Mouse (Mus musculus) MEL (cell line): Measurements from ENCODE around the gene Gm5741. TPM values are rescaled to one million over a fixed set of nuclear protein-coding genes. Genes with fewer than 3 reads are reported as not detected.
A peak's percentile ranks its signal among the peaks of the same experiment; 100 is the strongest.

Source experiments
- DNase-seq: peaks from one replicate; pipeline ENCODE4 v3.0.0; 2011; ENCODE audit warnings: low read depth, low spot score
- H3K27ac ChIP-seq: 2 replicates; pipeline ENCODE4 v1.5.1; 2012; ENCODE audit warnings: low read depth, mild to moderate bottlenecking, control low read depth, low read length, moderate library complexity; ENCODE audit not compliant: control insufficient read depth
- H3K27me3 ChIP-seq, 2 experiments: fragments of 150-350 bp in 1 of 2; sonication (generic) in 1 of 2; 2 replicates each; pipeline ENCODE4 v1.6.1; 2012; ENCODE audit warnings: low read length in 2 of 2, mild to moderate bottlenecking in 2 of 2, improper control_type of control experiment in 1 of 2, moderate library complexity in 1 of 2; ENCODE audit not compliant: insufficient read depth in 2 of 2, control insufficient read depth in 1 of 2
- H3K36me3 ChIP-seq, 2 experiments: 2 replicates each; pipeline ENCODE4 v1.6.1; 2012 to 2014; ENCODE audit warnings: low read length in 2 of 2, improper control_type of control experiment in 1 of 2, inconsistent platforms in 1 of 2, mild to moderate bottlenecking in 1 of 2; ENCODE audit not compliant: insufficient read depth in 2 of 2, control insufficient read depth in 1 of 2
- H3K4me1 ChIP-seq, 2 experiments: fragments of 150-350 bp in 1 of 2; sonication (generic) in 1 of 2; 2 replicates each; pipeline ENCODE4 v1.6.1; 2012; ENCODE audit warnings: low read length in 2 of 2, improper control_type of control experiment in 1 of 2, mild to moderate bottlenecking in 1 of 2; ENCODE audit not compliant: insufficient read depth in 2 of 2, control insufficient read depth in 1 of 2
- H3K4me3 ChIP-seq, 2 experiments: fragments of 150-350 bp in 1 of 2; sonication (generic) in 1 of 2; 2 replicates each; pipeline ENCODE4 v1.5.1; 2012; ENCODE audit warnings: low read depth in 2 of 2, low read length in 2 of 2, mild to moderate bottlenecking in 2 of 2, moderate library complexity in 2 of 2, control low read depth in 1 of 2, improper control_type of control experiment in 1 of 2; ENCODE audit not compliant: control insufficient read depth in 1 of 2, insufficient read depth in 1 of 2
- H3K79me2 ChIP-seq: 2 replicates; pipeline ENCODE4 v1.6.1; 2012; ENCODE audit warnings: mild to moderate bottlenecking, low read length, moderate library complexity; ENCODE audit not compliant: control insufficient read depth, poor library complexity, insufficient read depth
- H3K9ac ChIP-seq: 2 replicates; pipeline ENCODE4 v1.6.1; 2012; ENCODE audit warnings: low read depth, mild to moderate bottlenecking, control low read depth, low read length, moderate library complexity; ENCODE audit not compliant: control insufficient read depth, poor library complexity, severe bottlenecking
- H3K9me3 ChIP-seq: fragments of 150-350 bp; sonication (generic); replicated peaks from 2 replicates; pipeline ENCODE4 v1.6.1; 2012; ENCODE audit warnings: mild to moderate bottlenecking, low read length, improper control_type of control experiment, moderate library complexity; ENCODE audit not compliant: insufficient read depth
- CTCF ChIP-seq, 3 experiments: IDR thresholded peaks in 2 of 3; conservative IDR thresholded peaks in 1 of 3; 2 replicates each; pipeline ENCODE4 v1.5.1; 2011 to 2012; ENCODE audit warnings: low read length in 3 of 3, low read depth in 2 of 3, mild to moderate bottlenecking in 2 of 3, improper control_type of control experiment in 1 of 3, inconsistent platforms in 1 of 3, mixed read lengths in 1 of 3, moderate library complexity in 1 of 3; ENCODE audit not compliant: control insufficient read depth in 1 of 3, insufficient read depth in 1 of 3, poor library complexity in 1 of 3, severe bottlenecking in 1 of 3
- E2F4 ChIP-seq: IDR thresholded peaks from 2 replicates; pipeline ENCODE4 v1.6.1; 2011; ENCODE audit warnings: low read depth, low read length, improper control_type of control experiment, borderline replicate concordance
- ELF1 ChIP-seq: IDR thresholded peaks from 2 replicates; pipeline ENCODE4 v1.6.1; 2014; ENCODE audit warnings: low read depth, mild to moderate bottlenecking, inconsistent platforms, low read length, improper control_type of control experiment, moderate library complexity
- GABPA ChIP-seq: IDR thresholded peaks from 2 replicates; pipeline ENCODE4 v1.6.1; 2012; ENCODE audit warnings: low read depth, mild to moderate bottlenecking, inconsistent platforms, low read length, improper control_type of control experiment, moderate library complexity
- JUND ChIP-seq: IDR thresholded peaks from 2 replicates; pipeline ENCODE4 v1.6.1; 2011; ENCODE audit warnings: low read depth, mild to moderate bottlenecking, improper control_type of control experiment, low read length
- MXI1 ChIP-seq: IDR thresholded peaks from 2 replicates; pipeline ENCODE4 v1.6.1; 2011; ENCODE audit warnings: mild to moderate bottlenecking, low read depth, low read length, improper control_type of control experiment
- MYC ChIP-seq: IDR thresholded peaks from 2 replicates; pipeline ENCODE4 v1.6.1; 2011; ENCODE audit warnings: low read depth, mild to moderate bottlenecking, low read length, improper control_type of control experiment, moderate library complexity
- NELFE ChIP-seq: IDR thresholded peaks from 2 replicates; pipeline ENCODE4 v1.6.1; 2011; ENCODE audit warnings: low read depth, low read length, improper control_type of control experiment
- POLR2A ChIP-seq, 2 experiments: IDR thresholded peaks; 2 replicates each; pipeline ENCODE4 v1.6.1; 2011 to 2012; ENCODE audit warnings: low read length in 2 of 2, mild to moderate bottlenecking in 2 of 2, control low read depth in 1 of 2, improper control_type of control experiment in 1 of 2, low read depth in 1 of 2, moderate library complexity in 1 of 2; ENCODE audit not compliant: control insufficient read depth in 1 of 2, insufficient read depth in 1 of 2, poor library complexity in 1 of 2
- POLR2AphosphoS5 ChIP-seq: IDR thresholded peaks from 2 replicates; pipeline ENCODE4 v1.6.1; 2012; ENCODE audit warnings: low read depth, borderline replicate concordance, mild to moderate bottlenecking, inconsistent platforms, low read length, moderate library complexity, mixed read lengths
- UBTF ChIP-seq: IDR thresholded peaks from 2 replicates; pipeline ENCODE4 v1.6.1; 2012; ENCODE audit warnings: low read depth, mild to moderate bottlenecking, inconsistent platforms, low read length, improper control_type of control experiment, moderate library complexity, borderline replicate concordance; ENCODE audit not compliant: insufficient read depth
- USF2 ChIP-seq, 2 experiments: IDR thresholded peaks; 2 replicates each; pipeline ENCODE4 v1.6.1; 2011 to 2012; ENCODE audit warnings: improper control_type of control experiment in 2 of 2, low read length in 2 of 2, borderline replicate concordance in 1 of 2, inconsistent platforms in 1 of 2, low read depth in 1 of 2, mild to moderate bottlenecking in 1 of 2; ENCODE audit not compliant: insufficient read depth in 1 of 2
- ZKSCAN1 ChIP-seq: IDR thresholded peaks from 2 replicates; pipeline ENCODE4 v1.6.1; 2012; ENCODE audit warnings: low read depth, mild to moderate bottlenecking, inconsistent platforms, low read length, improper control_type of control experiment, moderate library complexity
- polyA plus RNA-seq, 2 experiments: library from polyadenylated mRNA; stranded (reverse) in 1 of 2; unstranded in 1 of 2; fragments of >175 nt in 1 of 2; fragments of >200 nt in 1 of 2; gene quantifications; 2 replicates each; pipeline versions ENCODE4 v1.2.1 to v1.2.4; 2012; ENCODE audit warnings: low replicate concordance in 2 of 2, low read depth in 1 of 2; ENCODE audit not compliant: insufficient read length in 2 of 2, insufficient read depth in 1 of 2, missing spikeins in 1 of 2
- total RNA-seq: library from RNA; depleted of rRNA; stranded (reverse); fragments of 300-350 nt; gene quantifications from 2 replicates; pipeline ENCODE4 v1.2.3, GENCODE M21; 2012; rRNA removed

Gene Gm5741
- total and polyA plus RNA-seq, 3 experiments: 1.0 TPM; not detected in 2

DNA sequence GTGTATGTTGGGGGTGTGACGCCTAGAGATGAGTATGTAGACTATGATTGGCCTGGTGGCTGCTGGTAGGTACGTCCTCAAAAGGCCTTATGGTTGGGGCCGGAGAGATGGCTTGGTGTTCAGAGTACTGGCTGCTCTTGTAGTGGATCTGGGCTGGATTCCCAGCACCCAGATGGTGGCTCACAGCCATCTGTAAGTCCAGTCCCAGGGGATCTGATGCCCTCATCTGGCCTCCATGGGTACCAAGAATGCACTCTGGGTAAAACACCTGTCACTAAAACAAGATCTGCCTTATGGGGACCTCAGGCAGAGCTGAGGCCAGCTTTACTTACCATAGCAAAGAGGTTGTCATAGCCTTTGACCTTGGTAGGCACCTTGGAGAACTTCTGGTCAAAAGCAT lies 43.9 kb downstream of the Gm5741 start:
- DNase-seq: no peak
- Histone ChIP-seq H3K79me2 (peaks cover 40% of the 10 kb centered on the region), H3K4me1 (peaks cover 9 to 14% of the 10 kb centered on the region in 2 experiments; a peak in 3 of 4 replicates), H3K36me3 (peaks cover 0 to 12% of the 10 kb centered on the region in 2 experiments; a peak in 3 of 4 replicates), H3K9ac (peak overlapping the region; percentile 90), H3K9me3 (no peaks in the 10 kb centered on the region), H3K27ac (no peak overlapping the region), H3K27me3 (no peaks in the 10 kb centered on the region), H3K4me3 (peak overlapping the region in 1 of 2 experiments; percentile 91; a peak in 2 of 4 replicates)
- TF ChIP-seq ZKSCAN1 (no peak), JUND (no peak), E2F4 (no peak), POLR2AphosphoS5 (no peak), GABPA (no peak), ELF1 (no peak), POLR2A (IDR thresholded peaks at IDR 0.05; ENCODE audit: control insufficient read depth in 1 of 2, insufficient read depth in 1 of 2, low read depth in 1 of 2, low read length in 2 of 2, poor library complexity in 1 of 2) (no peak), MXI1 (no peak), UBTF (no peak), USF2 (IDR thresholded peaks at IDR 0.05; ENCODE audit: borderline replicate concordance in 1 of 2, insufficient read depth in 1 of 2, low read depth in 1 of 2, low read length in 2 of 2) (no peak), CTCF (IDR thresholded peaks at IDR 0.05 in 2 of 3, conservative IDR thresholded peaks at IDR 0.05 in 1 of 3; ENCODE audit: control insufficient read depth in 1 of 3, insufficient read depth in 1 of 3, low read depth in 2 of 3, low read length in 3 of 3, poor library complexity in 1 of 3, severe bottlenecking in 1 of 3) (no peak), MYC (no peak)

DNA sequence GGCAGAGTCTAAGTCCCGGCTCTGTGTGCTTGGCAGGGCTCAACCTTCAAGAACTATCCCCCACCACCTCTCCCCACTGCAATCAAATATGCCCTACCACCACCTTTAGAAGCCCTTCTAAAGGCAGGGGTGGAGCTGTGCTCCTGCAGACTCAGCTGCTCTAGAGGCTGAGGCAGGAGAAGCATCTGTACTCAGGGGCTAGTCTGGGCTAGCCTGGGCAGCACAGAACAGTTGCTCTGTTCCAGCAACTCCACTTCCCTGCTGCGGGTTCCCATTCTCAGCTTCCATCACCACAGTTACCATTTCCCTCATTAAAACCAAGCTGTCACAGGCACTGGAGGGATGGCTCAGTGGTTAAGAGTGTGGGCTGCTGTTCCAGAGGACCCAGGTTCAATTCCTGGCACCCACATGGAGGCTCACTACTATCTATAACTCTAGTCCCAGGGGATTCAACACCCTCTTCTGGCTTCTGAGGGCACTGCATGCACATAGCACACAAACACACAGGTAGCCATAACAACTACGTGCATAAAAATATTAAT lies 46.2 kb downstream of the Gm5741 start:
- H3K27me3 ChIP-seq: no peaks in the 10 kb centered on the region
- H3K9ac ChIP-seq: no peak overlapping the region
- no peak overlapping the region for H3K27ac ChIP-seq
- no peaks in the 10 kb centered on the region for H3K9me3 ChIP-seq
- no peak overlapping the region for H3K4me3 ChIP-seq
- TF ChIP-seq NELFE (no peak), CTCF (IDR thresholded peaks at IDR 0.05 in 2 of 3, conservative IDR thresholded peaks at IDR 0.05 in 1 of 3; ENCODE audit: control insufficient read depth in 1 of 3, insufficient read depth in 1 of 3, low read depth in 2 of 3, low read length in 3 of 3, poor library complexity in 1 of 3, severe bottlenecking in 1 of 3) (peak in 2 of 3 experiments; percentile 6 to 15; a peak in 1 of 6 replicates), ZKSCAN1 (no peak)
- H3K79me2 ChIP-seq: peaks cover 18% of the 10 kb centered on the region
- DNase-seq: no peak
- peaks cover 0 to 5% of the 10 kb centered on the region in 2 experiments; a peak in 2 of 4 replicates for H3K36me3 ChIP-seq
- H3K4me1 ChIP-seq: peaks cover 3 to 5% of the 10 kb centered on the region in 2 experiments; a peak in 3 of 4 replicates

Other genes starting within 250 kb of the Gm5741 start
- gene Dand5, start 245.2 kb downstream of the Gm5741 start, total RNA-seq: 1.4 and 1.7 TPM in 2 replicates
- gene Dand5, start 245.2 kb downstream of the Gm5741 start, polyA plus RNA-seq: 1 to 10 TPM in 1 of 2 experiments, not detected in 1; 2.2 TPM
- gene Gadd45gip1, start 236.5 kb downstream of the Gm5741 start, total RNA-seq: 47.5 and 51.8 TPM in 2 replicates
- gene Gadd45gip1, start 236.5 kb downstream of the Gm5741 start, polyA plus RNA-seq: 10 to 100 TPM in 1 of 2 experiments, not detected in 1; 62.9 TPM
- gene Rad23a, start 227.3 kb downstream of the Gm5741 start, total RNA-seq: 62.6 and 66.7 TPM in 2 replicates
- gene Rad23a, start 227.3 kb downstream of the Gm5741 start, polyA plus RNA-seq: 100 to 1,000 TPM in 1 of 2 experiments, not detected in 1; 155 TPM
- gene Calr, start 221.0 kb downstream of the Gm5741 start, total RNA-seq: 550 and 567 TPM in 2 replicates
- 1,000 to 10,000 TPM in 1 of 2 experiments, not detected in 1; 1,110 TPM for gene Calr, start 221.0 kb downstream of the Gm5741 start, polyA plus RNA-seq
- 205 and 245 TPM in 2 replicates for gene Farsa, start 211.0 kb downstream of the Gm5741 start, total RNA-seq
- gene Farsa, start 211.0 kb downstream of the Gm5741 start, polyA plus RNA-seq: 100 to 1,000 TPM; 152 to 295 TPM
- 60.6 and 75.5 TPM in 2 replicates for gene Syce2, start 195.9 kb downstream of the Gm5741 start, total RNA-seq
- gene Syce2, start 195.9 kb downstream of the Gm5741 start, polyA plus RNA-seq: 100 to 1,000 TPM in 1 of 2 experiments, not detected in 1; 115 TPM
- 9.7 and 10.7 TPM in 2 replicates for gene Gcdh, start 174.1 kb downstream of the Gm5741 start, total RNA-seq
- gene Gcdh, start 174.1 kb downstream of the Gm5741 start, polyA plus RNA-seq: 10 to 100 TPM in 1 of 2 experiments, not detected in 1; 17.3 TPM
- 178 and 234 TPM in 2 replicates for gene Klf1, start 166.1 kb downstream of the Gm5741 start, total RNA-seq
- gene Klf1, start 166.1 kb downstream of the Gm5741 start, polyA plus RNA-seq: 100 to 1,000 TPM in 1 of 2 experiments, not detected in 1; 262 TPM
- gene Dnase2a, start 159.4 kb downstream of the Gm5741 start, total RNA-seq: 53.7 and 62.3 TPM in 2 replicates
- gene Dnase2a, start 159.4 kb downstream of the Gm5741 start, polyA plus RNA-seq: 10 to 100 TPM in 1 of 2 experiments, not detected in 1; 83.4 TPM
- gene Mast1, start 130.6 kb downstream of the Gm5741 start, total RNA-seq: 0.49 and 0.77 TPM in 2 replicates
- 1 to 10 TPM in 1 of 2 experiments, not detected in 1; 4.5 TPM for gene Mast1, start 130.6 kb downstream of the Gm5741 start, polyA plus RNA-seq
- 0.08 TPM in 1 of 2 replicates, not detected in the other for gene Rtbdn, start 121.0 kb downstream of the Gm5741 start, total RNA-seq
- under 1 TPM in 1 of 2 experiments, not detected in 1; 0.11 TPM for gene Rtbdn, start 121.0 kb downstream of the Gm5741 start, polyA plus RNA-seq
- 3.9 and 4.7 TPM in 2 replicates for gene Gm49661, start 98.5 kb downstream of the Gm5741 start, total RNA-seq
- not detected for gene Gm49661, start 98.5 kb downstream of the Gm5741 start, polyA plus RNA-seq
- gene Prdx2, start 98.4 kb downstream of the Gm5741 start, total RNA-seq: 502 and 643 TPM in 2 replicates
- gene Prdx2, start 98.4 kb downstream of the Gm5741 start, polyA plus RNA-seq: 100 to 1,000 TPM; 679 to 773 TPM
- gene Rnaseh2a, start 98.2 kb downstream of the Gm5741 start, total RNA-seq: 105 TPM in 2 replicates
- 100 to 1,000 TPM in 1 of 2 experiments, not detected in 1; 109 TPM for gene Rnaseh2a, start 98.2 kb downstream of the Gm5741 start, polyA plus RNA-seq
- gene Junb, start 89.3 kb downstream of the Gm5741 start, total RNA-seq: 49.6 and 72.7 TPM in 2 replicates
- 10 to 100 TPM in 1 of 2 experiments, not detected in 1; 41.6 TPM for gene Junb, start 89.3 kb downstream of the Gm5741 start, polyA plus RNA-seq
- gene Hook2, start 77.4 kb downstream of the Gm5741 start, total RNA-seq: 10.5 and 11.5 TPM in 2 replicates
- gene Hook2, start 77.4 kb downstream of the Gm5741 start, polyA plus RNA-seq: 10 to 100 TPM in 1 of 2 experiments, not detected in 1; 17.5 TPM
- 0.04 TPM in 1 of 2 replicates, not detected in the other for gene Best2, start 53.5 kb downstream of the Gm5741 start, total RNA-seq
- gene Best2, start 53.5 kb downstream of the Gm5741 start, polyA plus RNA-seq: under 1 TPM in 1 of 2 experiments, not detected in 1; 0.13 TPM
- 115 and 132 TPM in 2 replicates for gene Asna1, start 42.7 kb downstream of the Gm5741 start, total RNA-seq
- gene Asna1, start 42.7 kb downstream of the Gm5741 start, polyA plus RNA-seq: 100 to 1,000 TPM in 1 of 2 experiments, not detected in 1; 192 TPM
- 224 and 264 TPM in 2 replicates for gene Trir, start 41.2 kb downstream of the Gm5741 start, total RNA-seq
- 100 to 1,000 TPM; 283 to 442 TPM for gene Trir, start 41.2 kb downstream of the Gm5741 start, polyA plus RNA-seq
- 55.6 and 62.3 TPM in 2 replicates for gene Tnpo2, start 31.1 kb downstream of the Gm5741 start, total RNA-seq
- 10 to 100 TPM; 29.2 to 86.8 TPM for gene Tnpo2, start 31.1 kb downstream of the Gm5741 start, polyA plus RNA-seq
- 6.5 and 10.6 TPM in 2 replicates for gene Fbxw9, start 7.9 kb downstream of the Gm5741 start, total RNA-seq
- gene Fbxw9, start 7.9 kb downstream of the Gm5741 start, polyA plus RNA-seq: 10 to 100 TPM in 1 of 2 experiments, not detected in 1; 13.9 TPM
- gene Dhps, start 3.8 kb upstream of the Gm5741 start, total RNA-seq: 42.5 and 44.6 TPM in 2 replicates
- 10 to 100 TPM in 1 of 2 experiments, not detected in 1; 68.3 TPM for gene Dhps, start 3.8 kb upstream of the Gm5741 start, polyA plus RNA-seq
- gene Wdr83os, start 12.8 kb upstream of the Gm5741 start, total RNA-seq: 25.5 and 26.2 TPM in 2 replicates
- 100 to 1,000 TPM in 1 of 2 experiments, not detected in 1; 143 TPM for gene Wdr83os, start 12.8 kb upstream of the Gm5741 start, polyA plus RNA-seq
- 27.0 and 29.5 TPM in 2 replicates for gene Wdr83, start 13.3 kb upstream of the Gm5741 start, total RNA-seq
- gene Wdr83, start 13.3 kb upstream of the Gm5741 start, polyA plus RNA-seq: 10 to 100 TPM in 1 of 2 experiments, not detected in 1; 58.4 TPM
- 10.8 and 11.5 TPM in 2 replicates for gene Man2b1, start 15.3 kb upstream of the Gm5741 start, total RNA-seq
- 10 to 100 TPM in 1 of 2 experiments, not detected in 1; 24.7 TPM for gene Man2b1, start 15.3 kb upstream of the Gm5741 start, polyA plus RNA-seq
- gene Zfp791, start 55.1 kb upstream of the Gm5741 start, total RNA-seq: not detected in 2 replicates
- under 1 TPM in 1 of 2 experiments, not detected in 1; 0.03 TPM for gene Zfp791, start 55.1 kb upstream of the Gm5741 start, polyA plus RNA-seq
- gene Cks1brt, start 83.9 kb upstream of the Gm5741 start, total RNA-seq: not detected in 2 replicates
- not detected for gene Cks1brt, start 83.9 kb upstream of the Gm5741 start, polyA plus RNA-seq
- gene Olfr371, start 158.0 kb upstream of the Gm5741 start, total RNA-seq: not detected in 2 replicates
- gene Olfr371, start 158.0 kb upstream of the Gm5741 start, polyA plus RNA-seq: not detected
- gene Orc6, start 231.7 kb upstream of the Gm5741 start, total RNA-seq: 92.3 and 115 TPM in 2 replicates
- gene Orc6, start 231.7 kb upstream of the Gm5741 start, polyA plus RNA-seq: 10 to 100 TPM in 1 of 2 experiments, not detected in 1; 87.7 TPM
- gene Vps35, start 231.8 kb upstream of the Gm5741 start, total RNA-seq: 91.5 and 92.1 TPM in 2 replicates
- gene Vps35, start 231.8 kb upstream of the Gm5741 start, polyA plus RNA-seq: 10 to 100 TPM in 1 of 2 experiments, not detected in 1; 68.4 TPM